Mouse (Mus musculus) G1E-ER4 (cell line): ENCODE results near the gene Esrrg. TPM values are rescaled to one million over a fixed set of nuclear protein-coding genes. Genes with fewer than 3 reads are reported as not detected.

Source experiments
- GATA1 ChIP-seq: IDR thresholded peaks from one replicate; pipeline ENCODE4 v1.8.0; 2012; ENCODE audit warnings: low read length, inconsistent platforms
- polyA plus RNA-seq: library from polyadenylated mRNA; stranded (reverse); fragments of >175 nt; gene quantifications from 2 replicates; pipeline ENCODE4 v1.2.3, GENCODE M21; 2012

Esrrg gene
- polyA plus RNA-seq, 1 experiment = not detected

- TF ChIP-seq GATA1 = no peak
Measured at GRCm38 (mm10) chr1:188159108-188159507, 550.5 kb downstream of the Esrrg start.

GRCm38 (mm10) chr1:188163058-188163457 lies 554.5 kb downstream of the Esrrg start:
- no peak for TF ChIP-seq GATA1

GRCm38 (mm10) chr1:188164251-188164650 lies 555.7 kb downstream of the Esrrg start:
- no peak for TF ChIP-seq GATA1

GRCm38 (mm10) chr1:188173859-188174258 lies 565.3 kb downstream of the Esrrg start:
- TF ChIP-seq GATA1 = no peak

GRCm38 (mm10) chr1:188182951-188183350 lies 574.4 kb downstream of the Esrrg start:
- no peak for TF ChIP-seq GATA1

- no peak for TF ChIP-seq GATA1
Measured at GRCm38 (mm10) chr1:188186440-188187117, 578.0 kb downstream of the Esrrg start.

- TF ChIP-seq GATA1 = no peak
Measured at GRCm38 (mm10) chr1:188192971-188193370, 584.4 kb downstream of the Esrrg start.

GRCm38 (mm10) chr1:188207421-188207820 lies 598.8 kb downstream of the Esrrg start:
- no peak for TF ChIP-seq GATA1

- no peak for TF ChIP-seq GATA1
Measured at GRCm38 (mm10) chr1:188209025-188209424, 600.4 kb downstream of the Esrrg start.

- no peak for TF ChIP-seq GATA1
Measured at GRCm38 (mm10) chr1:188214885-188215611, 606.5 kb downstream of the Esrrg start.

- no peak for TF ChIP-seq GATA1
Measured at GRCm38 (mm10) chr1:188221226-188221792, 612.7 kb downstream of the Esrrg start.

- no peak for TF ChIP-seq GATA1
Measured at GRCm38 (mm10) chr1:188233036-188233724, 624.6 kb downstream of the Esrrg start.

- TF ChIP-seq GATA1 = no peak
Measured at GRCm38 (mm10) chr1:188238636-188239035, 630.0 kb downstream of the Esrrg start.

- no peak for TF ChIP-seq GATA1
Measured at GRCm38 (mm10) chr1:188241766-188242165, 633.2 kb downstream of the Esrrg start.

- no peak for TF ChIP-seq GATA1
Measured at GRCm38 (mm10) chr1:188257500-188257899, 648.9 kb downstream of the Esrrg start.
